Mouse (Mus musculus) right cerebral cortex, adult 2 months (tissue): ENCODE results near the gene Gm20219.

Source experiments
- DNase-seq, 2 experiments: peaks; one replicate each; pipeline ENCODE4 v3.0.0; 2021 to 2022; ENCODE audit warnings: low spot score in 2 of 2

Gm20219 gene

DNA sequence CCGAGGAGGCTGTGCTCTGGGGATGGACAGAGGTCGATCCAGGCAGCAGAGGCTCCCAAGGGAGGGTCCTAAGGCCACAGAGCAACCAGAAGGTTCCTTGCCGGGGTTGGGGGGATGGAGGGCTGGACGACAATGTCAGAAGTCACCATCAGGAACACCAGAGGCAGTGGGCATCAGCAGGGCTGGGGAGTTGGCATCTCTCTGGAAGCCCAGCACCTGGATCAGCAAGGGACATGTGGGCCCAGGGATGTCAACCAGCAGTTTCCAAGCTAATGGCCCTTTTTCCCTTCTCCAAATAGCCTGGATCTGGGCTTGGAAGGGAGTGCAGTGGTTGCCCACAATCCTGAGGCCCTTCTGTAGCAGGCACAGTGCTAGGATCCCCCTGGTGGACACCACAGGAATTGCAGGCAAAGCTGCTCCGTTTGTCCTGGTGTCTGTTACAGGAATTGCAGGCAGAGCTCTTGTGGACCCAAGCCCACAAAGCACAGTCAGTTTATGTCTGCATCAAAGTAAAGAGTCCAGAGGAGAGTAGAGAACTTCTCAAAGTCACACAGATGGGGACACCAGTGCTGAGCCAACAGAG lies 1.3 kb downstream of the Gm20219 start:
- peak; percentile 82 to 84 for DNase-seq

DNA sequence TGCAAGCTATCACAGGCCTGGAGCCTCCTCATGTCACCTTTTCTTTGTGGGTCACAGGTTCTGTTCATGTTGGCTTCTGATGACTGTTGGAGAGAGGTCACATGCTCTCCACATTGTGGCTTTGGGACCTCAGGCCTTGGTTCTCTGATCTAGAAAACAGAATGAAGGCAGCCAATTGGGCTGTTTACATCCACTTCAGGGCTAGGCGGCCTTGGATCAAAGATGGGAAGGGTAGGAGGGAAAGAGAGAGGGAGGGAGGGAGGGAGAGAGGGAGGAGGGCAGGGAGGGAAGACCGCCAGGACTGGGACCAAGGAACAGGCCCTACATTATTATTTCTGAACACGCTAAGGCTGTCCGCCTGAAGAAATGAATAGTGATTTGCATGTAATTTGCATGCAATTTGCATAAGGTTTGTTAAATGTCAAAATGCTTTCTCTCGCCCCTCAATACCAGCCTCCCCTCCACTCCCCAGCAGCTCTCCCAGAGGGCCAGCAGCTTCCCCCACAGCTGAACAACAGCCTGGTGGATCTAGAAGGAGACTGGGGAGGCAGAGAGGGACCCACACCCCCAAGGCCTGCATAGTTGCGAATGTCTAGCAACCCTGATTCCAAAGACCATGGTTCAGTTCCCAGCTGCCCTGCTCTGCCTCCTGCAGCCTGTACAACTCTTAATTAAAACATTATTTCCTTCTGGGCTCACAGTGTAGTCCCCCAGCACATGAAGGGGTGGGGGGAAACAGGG lies 2.2 kb downstream of the Gm20219 start:
- DNase-seq = no peak

DNA sequence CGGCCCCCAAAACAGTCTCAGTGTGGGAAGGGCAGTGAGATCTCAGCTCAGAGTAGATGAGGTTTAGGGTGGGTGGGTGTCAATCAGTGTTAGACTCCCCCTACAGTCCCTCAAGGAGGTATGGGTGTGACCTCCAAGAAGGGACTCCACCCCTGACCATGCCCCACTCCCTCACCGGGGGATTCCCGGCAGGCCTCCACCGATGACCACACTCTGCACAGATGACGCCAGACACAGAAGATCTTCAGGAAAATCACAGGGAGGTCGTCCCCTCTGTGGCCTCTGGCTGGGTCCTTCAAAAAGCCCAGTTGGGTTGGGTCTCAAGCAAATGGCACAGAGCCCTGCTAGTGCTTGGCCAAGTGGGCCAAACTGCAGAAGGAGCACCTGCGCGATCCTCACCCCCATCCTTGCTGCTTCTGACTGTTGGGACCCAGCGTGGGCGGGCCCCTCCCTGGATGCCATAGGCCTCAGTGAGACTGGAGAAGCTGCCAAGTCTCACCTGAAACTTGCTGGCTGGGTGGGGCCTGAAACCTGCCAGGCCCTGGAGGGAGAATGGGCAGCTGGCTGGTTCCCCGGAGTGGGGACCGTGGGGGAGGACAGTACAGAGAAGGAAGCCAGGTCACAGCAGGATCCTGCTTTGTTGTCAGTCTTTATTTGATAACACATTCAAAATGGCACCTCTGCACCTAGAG lies 3.3 kb downstream of the Gm20219 start:
- DNase-seq = peak in 1 of 2 experiments; percentile 2

DNA sequence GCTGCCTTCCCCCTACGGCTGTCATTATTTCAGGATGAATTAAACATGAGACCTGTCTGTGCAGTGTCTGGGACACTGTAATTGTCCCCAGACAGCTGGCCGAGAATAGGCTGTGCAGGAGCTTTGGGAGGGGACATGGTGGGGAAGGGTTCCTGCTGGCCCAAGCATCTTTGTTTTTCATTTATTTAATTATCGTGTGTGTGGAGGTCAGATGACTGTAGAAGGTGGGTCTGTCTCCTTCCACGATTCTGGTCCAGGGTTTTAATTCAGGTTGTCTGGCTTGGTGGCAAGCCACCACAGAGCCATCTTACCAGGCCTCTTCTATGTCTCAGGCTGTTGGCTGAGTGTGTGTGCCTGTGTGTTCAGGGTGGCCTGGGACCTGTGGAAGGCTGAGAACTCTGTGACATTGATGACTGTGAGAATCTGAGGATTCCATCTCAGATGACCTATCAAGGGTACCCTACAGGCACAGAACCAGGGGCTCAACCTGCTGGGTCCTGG lies 5.5 kb downstream of the Gm20219 start:
- peak in 1 of 2 experiments; percentile 1 for DNase-seq

DNA sequence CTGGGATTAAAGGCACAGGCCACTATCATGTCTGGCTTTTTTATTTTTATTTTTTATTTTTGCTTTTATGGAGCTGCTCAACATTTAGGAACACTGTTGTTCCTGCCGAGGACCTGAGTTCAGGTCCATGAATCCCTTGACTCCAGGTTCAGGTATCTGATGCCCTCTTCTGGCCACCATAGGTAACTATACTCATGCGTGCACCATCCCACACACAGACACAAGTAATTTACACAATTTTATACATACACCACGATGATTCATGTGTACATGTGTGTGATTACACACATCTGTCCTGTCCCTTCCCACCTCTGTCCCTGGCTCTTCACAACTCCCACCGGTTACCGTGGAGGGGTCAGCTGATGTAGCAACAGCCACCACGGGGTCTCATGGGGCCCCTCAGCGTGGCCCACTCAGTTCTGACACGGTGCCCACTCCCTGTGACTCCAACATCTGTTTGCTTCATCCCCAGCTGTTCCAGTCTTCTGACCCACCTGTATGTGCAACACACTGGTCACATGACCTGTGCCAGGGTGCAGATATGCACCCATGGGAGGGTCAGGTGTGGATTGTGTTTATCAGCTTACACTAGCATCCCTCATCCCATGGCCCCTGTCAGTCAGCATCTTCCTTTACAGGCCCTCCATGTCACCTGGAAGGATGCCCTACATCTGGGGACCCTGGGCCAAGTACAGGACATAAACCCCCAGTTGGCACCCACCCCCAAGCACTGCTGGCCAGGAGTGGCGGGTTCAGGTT lies 6.2 kb downstream of the Gm20219 start:
- peak in 1 of 2 experiments; percentile 1 for DNase-seq

DNA sequence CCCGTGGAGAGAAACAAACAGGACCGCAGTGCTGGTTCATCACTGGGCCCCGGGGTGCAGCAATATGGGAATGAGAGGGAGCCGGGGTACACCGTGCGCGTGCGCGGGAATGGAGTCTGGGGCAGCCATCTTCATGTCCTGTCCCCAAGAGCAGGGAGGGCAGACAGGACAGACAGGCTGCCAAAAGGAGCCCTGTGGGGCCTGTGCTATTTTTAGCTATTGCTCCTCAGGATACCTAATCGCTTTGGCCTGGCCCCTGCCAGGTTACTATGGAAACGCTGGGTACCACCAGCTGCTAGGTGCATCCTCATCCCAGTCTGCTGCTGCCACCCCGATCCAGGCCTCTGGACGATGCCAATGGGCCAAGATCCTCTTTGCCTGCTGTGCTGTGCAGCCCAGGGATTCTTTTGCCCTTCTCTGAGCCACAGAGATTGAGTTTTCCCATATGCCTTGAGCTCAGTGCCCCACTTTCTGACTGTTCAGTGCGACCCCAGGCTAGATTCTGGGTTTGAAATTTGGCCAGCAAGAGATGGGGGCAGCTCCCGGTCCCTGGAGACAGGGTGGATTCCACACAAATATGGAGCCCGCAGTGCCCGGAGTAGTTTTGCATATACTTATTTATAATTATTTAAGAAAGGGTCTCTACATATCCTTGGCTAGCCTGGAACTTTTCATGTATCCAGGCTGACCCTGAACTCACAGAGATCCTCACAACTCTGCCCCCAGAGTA lies 6.9 kb downstream of the Gm20219 start:
- peak in 1 of 2 experiments; percentile 1 for DNase-seq

DNA sequence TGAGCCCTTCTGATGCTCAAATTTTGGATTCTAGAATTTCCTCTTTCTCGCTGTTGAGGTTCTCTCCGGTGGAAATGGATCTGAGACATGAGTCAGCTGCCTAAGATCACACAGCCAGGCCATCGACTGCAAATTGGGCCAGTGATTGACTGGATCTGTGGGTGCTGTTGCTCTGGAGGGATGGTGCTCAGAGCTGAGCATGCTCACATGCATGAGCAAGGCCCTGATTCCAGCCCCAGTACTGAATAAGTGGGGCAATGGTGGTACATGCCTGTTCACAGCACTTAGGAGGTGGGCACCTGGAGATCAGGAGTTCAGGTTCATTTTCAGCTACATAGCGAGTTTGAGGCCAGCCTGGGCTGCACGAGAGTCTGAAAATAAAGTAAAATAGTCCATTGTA lies 7.6 kb downstream of the Gm20219 start:
- DNase-seq = peak in 1 of 2 experiments; percentile 1

DNA sequence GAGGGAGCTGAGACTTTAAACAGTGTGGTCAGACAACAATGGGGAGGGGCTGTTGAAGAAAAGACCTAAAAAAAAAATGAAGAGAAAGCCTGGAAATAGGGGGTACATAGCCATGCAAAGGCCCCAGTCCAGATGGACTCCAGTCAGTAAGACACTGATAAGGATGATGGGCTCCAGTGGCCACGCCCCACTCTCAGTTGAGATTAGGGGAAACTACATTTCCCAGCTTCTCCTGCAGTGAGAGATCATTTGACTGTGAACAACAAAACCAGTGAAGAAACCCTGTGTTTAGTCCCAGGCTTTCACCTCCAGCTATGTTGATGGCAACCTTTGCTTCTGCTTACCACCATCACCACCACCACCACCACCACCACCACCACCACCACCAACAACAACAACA lies 8.2 kb downstream of the Gm20219 start:
- no peak for DNase-seq

DNA sequence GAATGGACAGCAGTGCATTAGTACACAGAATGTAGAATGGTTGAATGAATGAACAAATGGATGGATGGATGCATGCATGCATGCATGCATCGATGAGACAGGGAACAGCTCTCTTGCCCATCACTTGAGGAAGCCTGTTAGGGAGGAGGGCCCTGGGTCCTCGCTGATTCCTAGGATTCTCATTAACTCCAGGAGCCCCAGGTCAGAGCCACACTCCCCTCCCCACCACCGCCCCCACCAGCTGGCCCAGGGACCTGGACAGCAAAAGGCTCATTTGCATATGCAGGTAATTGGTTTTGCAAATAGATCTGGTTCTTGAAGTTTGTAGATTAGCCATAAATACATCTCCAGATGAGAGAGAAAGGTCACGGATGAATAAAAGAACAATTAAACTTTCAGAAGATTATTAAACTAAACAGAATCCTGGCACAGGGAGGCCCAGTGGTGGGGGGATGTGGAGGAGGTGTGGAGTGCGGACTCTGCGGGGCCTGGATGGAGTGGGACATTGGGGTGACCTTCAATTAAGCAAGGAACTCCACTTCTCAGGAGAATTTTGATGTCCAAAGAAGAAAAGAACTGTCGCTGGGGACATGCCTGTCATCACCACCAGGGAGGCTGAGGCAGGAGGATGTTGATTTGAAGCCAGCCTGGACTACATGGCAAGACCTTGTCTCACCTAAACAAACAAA lies 9.3 kb downstream of the Gm20219 start:
- no peak for DNase-seq

DNA sequence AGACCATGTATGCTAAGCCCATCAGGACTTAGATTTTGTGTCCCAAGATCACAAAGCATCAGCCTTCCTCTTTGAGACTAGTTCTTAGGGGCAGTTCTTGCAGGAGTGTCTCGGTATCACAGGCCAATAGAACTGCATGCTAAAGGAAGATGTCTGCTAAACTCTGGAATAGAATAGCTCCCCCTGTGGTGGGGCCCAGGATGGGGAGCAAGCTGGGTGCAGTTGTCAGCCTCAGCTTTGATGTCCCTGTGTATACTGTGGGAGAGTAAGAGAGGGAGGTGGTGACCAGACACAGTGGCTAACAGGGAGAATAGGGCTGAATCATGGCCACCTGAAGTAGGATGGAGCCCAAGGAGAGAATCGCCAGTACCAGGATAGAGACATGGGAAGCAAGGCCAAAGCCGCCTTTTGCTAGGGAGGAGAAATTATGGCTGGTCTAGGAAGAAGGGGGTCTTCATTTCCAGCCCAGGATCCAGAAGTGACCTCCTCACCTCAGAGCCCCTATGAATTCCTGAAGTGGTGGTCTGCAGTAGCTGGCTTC lies 10.4 kb downstream of the Gm20219 start:
- no peak for DNase-seq

DNA sequence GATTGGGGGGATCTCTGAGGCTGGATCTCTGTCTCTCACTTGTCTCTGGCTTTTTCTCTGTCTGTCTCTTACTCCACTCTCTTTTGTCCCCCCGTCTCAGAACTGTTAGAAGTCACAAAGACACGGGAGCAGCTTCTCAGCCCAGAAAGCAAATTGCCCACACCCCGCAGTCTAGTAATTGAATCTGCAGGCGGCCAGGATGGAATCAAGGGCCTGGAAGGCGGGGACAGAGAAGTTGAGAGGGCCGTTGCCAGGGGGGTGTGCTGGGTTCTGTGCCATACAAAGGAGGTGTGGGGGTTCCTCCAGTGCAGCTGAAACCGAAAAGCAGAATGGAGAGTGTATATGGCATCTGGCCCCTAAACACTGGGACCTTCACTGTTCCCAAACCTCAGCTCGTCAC lies 11.5 kb downstream of the Gm20219 start:
- DNase-seq = no peak

DNA sequence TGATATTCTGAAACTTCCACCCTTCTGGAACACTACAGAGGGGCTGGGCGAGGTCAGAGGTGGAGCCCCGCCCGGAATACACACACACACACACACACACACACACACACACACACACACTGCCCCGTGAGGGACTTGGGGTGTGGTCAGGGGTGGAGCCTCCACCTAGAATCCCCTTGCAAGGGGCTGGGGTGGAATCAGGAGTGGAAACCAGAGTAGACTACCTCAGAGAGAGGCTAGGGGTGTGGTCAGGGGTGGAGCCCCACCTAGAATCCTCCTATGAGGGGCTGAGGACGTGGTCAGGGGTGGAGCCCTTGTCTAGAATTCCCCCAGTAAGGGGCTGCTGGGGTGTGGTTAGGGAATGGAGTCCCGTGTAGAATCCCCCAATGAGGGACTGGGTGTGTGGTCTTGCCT lies 13.6 kb downstream of the Gm20219 start:
- DNase-seq = no peak

DNA sequence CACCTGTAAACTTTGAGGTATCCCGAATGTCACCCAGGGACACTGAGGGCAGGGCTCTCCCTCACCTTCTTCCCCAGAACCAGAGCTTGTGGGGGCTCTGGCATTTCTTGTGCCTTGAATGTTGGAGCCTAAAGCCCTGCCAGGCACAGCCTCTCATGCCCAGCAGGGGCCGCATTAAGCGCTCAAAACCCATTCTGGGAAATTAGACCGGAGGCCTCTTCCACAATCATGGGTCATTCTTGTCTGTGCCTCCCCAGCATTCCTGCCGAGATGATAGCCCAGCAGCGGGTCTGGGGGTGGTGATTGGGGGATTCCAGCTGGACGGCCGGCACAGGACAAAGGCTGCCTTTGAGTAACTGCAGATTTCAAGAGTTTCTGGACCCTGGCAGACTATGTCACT lies 16.3 kb downstream of the Gm20219 start:
- DNase-seq = no peak

DNA sequence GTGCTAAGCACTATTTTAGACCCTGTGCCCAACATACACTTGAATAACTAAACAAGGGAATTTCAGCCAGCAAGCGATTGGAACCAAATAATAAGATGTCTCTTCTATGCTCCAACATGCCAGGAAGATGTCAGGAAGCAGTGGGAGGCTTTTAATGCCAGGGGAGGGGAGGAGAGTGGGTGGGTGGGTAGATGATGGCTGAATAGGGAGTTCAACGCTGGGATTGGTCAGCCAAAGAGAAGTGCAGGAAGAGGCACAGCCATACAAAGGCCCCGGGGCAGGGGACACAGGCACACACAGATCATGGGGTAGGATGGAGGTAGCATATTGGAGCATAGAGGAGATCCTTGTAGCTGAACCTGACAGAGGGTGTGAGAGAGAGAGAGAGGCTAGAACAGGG lies 17.3 kb downstream of the Gm20219 start:
- no peak for DNase-seq

DNA sequence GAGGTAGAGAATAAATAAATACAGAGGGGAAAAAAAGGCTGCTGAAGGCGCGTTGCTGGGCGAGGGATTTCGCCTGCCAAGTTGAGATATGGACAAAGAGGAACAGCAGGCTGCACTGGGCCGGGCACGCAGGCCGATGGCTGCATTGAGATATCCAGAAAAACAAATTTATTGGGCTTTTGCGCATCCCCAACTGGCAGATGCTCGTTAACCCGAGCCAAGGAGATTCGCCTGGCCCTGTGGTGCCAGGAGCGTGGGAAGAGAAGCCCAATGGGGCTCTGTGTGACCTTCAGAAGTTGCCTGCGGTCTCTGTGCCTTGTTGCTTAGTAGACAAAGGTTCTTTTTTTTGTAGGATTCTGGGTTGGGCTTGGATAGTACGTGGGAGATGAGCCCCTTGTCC lies 18.0 kb downstream of the Gm20219 start:
- DNase-seq = no peak

DNA sequence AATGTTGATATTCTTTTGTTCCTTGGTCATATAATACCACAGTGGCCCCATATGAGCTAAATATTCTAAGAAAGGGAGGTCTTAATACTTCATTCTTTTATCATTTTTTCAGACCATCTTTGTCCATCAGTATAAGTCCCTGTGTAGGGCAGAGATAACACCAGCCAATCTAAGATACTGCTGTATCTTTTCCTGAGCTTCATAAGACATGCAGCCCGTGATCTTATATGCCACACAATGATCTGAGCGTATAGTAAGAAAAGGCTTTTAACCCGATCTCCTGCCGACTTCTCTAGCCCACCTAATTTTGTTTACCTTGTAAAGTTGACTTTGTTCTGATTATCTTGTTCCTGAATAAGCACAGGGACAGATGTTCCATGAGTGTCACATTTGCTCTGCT lies 29.2 kb downstream of the Gm20219 start:
- DNase-seq = no peak

DNA sequence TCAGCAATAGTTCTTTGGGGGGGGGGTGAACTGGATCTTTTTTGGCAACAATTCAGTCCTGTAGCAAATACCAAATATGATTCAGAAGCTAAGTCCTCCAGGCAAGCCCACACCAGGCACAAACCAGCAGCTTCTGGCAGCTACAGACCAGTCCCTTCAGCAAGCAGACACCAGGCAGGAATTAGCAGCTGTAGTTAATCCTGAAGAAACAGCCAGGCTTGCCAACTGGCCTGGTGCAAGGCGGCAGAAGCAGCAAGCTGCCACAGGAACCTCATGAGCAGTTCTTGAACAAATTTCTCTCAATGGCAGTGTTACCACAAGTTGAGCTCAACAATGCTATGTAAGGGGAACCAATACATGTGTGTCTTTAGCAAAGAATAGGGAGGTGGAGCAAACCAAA lies 31.4 kb downstream of the Gm20219 start:
- no peak for DNase-seq

DNA sequence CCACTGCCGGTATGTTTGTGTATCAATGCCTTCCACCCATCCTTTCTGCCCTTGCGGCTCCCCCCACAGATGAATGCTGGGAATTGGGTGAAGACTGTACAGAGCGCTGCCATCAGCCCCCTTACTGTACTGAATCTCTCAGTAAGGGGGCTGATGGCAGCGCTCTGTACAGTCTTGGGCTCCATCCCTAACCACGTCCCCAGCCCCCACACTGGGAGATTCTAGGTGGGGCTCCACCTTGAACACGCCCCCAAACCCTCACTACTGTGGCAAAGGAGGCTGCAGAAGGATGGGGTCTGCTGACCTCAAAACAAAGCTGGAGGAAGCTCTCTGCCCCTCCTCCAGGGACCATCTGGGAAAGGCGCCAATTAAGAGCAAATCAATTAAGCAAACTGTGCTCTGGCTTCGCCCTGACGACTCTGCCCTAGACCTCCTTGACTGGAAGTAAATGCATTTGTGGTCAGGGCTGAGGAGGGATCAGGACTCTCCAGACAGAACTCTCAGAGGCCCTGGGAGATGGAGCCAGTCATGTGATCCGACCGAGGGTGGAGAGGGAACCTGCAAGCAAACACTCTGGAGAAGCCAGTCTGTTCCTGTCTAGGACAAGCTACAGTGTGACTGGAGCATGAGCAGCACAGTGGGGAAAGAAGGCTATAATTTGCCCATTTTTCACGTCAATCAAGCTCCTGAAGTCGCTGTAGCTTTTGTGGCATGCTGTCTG lies 38.3 kb downstream of the Gm20219 start:
- no peak for DNase-seq

DNA sequence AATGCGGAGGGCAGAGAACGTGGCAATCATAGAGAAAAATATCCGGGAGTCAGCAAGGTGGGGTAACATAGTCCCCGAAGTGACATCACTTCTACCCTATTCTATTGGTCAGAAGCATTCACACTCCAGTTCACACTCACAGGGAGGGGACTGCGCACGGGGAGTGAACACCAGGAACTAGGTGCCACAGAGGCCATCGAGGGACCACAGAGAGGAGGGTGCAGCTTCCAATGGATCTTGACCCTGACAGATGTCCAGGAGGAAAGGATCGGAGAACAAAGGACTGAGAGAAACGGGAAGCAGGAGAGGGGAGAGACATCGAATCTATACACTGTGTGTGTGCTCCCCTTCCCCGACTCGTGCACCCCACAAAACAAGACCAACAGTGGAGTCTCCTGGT lies 39.3 kb downstream of the Gm20219 start:
- DNase-seq = no peak

DNA sequence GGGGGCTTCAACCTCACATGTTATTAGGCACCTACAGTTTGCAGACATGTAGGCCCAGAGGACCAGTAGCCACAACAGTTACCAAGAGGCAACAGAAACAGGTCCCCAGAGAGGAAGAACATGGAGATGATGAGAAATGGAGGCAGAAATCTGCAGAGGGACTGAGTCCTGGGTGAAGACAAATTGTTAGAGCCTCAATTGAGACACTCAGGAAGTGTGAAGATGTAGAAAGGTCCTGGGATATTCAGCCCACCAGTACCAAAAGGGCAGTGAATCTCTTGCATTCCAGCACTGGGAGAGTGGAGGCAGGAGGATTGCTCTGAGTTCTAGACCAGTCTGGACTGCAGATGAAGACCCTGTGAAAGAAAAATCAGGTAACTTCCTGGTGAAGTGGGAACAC lies 39.9 kb downstream of the Gm20219 start:
- no peak for DNase-seq
